Mouse (Mus musculus) central nervous system, embryonic 18 days (tissue): ENCODE measurements around the gene Lrrc18. TPM values are rescaled to one million over a fixed set of nuclear protein-coding genes. Genes with fewer than 3 reads are reported as not detected.

ENCODE experiments used
- polyA plus RNA-seq: library from polyadenylated mRNA; depleted of rRNA; stranded (reverse); fragments of >200 nt; gene quantifications from 2 replicates; pipeline ENCODE4 v1.2.3, GENCODE M21; 2012; rRNA removed

Gene Lrrc18
- polyA plus RNA-seq: 0.52 and 0.59 TPM in 2 replicates

DNA sequence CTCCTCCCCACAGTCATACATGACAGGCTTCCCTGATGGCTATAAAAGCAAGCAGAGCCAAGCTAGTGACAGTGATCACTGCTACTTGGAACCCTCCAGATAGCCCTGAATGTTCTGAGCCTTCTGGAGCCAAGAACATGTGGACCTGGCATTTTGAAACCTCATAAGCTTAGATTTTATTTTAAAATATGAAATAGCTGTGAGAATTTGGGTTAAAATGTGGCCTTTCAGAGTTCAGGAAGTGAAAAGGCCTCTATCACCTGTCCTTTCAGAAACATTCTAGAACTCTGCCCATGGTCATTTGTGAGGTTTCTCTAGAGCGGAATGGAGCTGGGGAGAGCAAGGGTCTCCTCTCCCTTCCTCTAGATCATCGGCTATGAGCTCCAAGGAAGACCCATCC is at the start of gene Lrrc18:
Lrrc18 (plus strand) TSS at position 301 of the 400 bp plus-strand sequence.

Other genes starting within 250 kb of the Lrrc18 start
- 0.52 and 0.63 TPM in 2 replicates for gene Tmem273, start 205.4 kb upstream of the Lrrc18 start, polyA plus RNA-seq
- 0.04 TPM in 1 of 2 replicates, not detected in the other for gene Fam170b, start 157.4 kb upstream of the Lrrc18 start, polyA plus RNA-seq
- gene Vstm4, start 134.6 kb upstream of the Lrrc18 start, polyA plus RNA-seq: 5.5 and 6.4 TPM in 2 replicates
- 0.13 and 0.27 TPM in 2 replicates for gene Wdfy4, start 194.1 kb downstream of the Lrrc18 start, polyA plus RNA-seq
- 2.0 and 2.4 TPM in 2 replicates for gene Arhgap22, start 222.6 kb downstream of the Lrrc18 start, polyA plus RNA-seq